In genomic region chr7:19172874-19173273, GRCm38 (mm10) we compare ENCODE assay signal across 8 mouse cellular contexts. TPM values are rescaled to one million over a fixed set of nuclear protein-coding genes. Genes with fewer than 3 reads are reported as not detected.
DNase-seq lines count a peak whose midpoint lies in the region; ATAC-seq and TF ChIP-seq lines count a peak whose summit lies in the region.

No protein-coding gene starts in this region.

- WGBS in cerebellum, adult 2 months, result 20% methylated on average over 17 of the region's 17 CpGs
- WGBS in lung, embryonic 16.5 days, result under 1% methylated on average over 17 of the region's 17 CpGs

- no peaks in the 10 kb centered on the region for H3K36me3 ChIP-seq in G1E (replicated peaks)
- H3K36me3 ChIP-seq in lung, embryonic 16.5 days (ENCODE audit: control insufficient read depth, insufficient read depth, low read length), result no peaks in the 10 kb centered on the region

- H3K9ac ChIP-seq in lung, embryonic 16.5 days (ENCODE audit: low read length), result peak overlapping the region; percentile 58

- DNase-seq in G1E (ENCODE audit: low spot score), result peak; percentile 61
- peak; percentile 56 to 64 for DNase-seq in cerebellum, adult 2 months
- peak; percentile 95 for DNase-seq in heart, postnatal 4 days
- DNase-seq in layer of hippocampus, adult 8-10 months (ENCODE audit: low spot score in 2 of 2), result peak; percentile 72 to 83
- DNase-seq in ovary, adult 18-20 months (ENCODE audit: low spot score), result peak; percentile 64
- peak; percentile 76 to 96 for DNase-seq in thymus, postnatal 10 days (ENCODE audit: low spot score in 2 of 2)

- peak; percentile 51; the same call in 1 of the 2 replicates for TF ChIP-seq CTCF in G1E (IDR thresholded peaks at IDR 0.05; ENCODE audit: low read depth, low read length)
- peak; percentile 58 for TF ChIP-seq CTCF in cerebellum, adult 2 months (IDR thresholded peaks at IDR 0.05; ENCODE audit: borderline replicate concordance, insufficient read depth, low read depth, low read length)

- peak; percentile 63 for ATAC-seq in G1E (ENCODE audit: extremely low read depth, insufficient number of reproducible peaks, low FRiP score, poor library complexity, severe bottlenecking)
- 0 out of 2 replicates have a peak, but pooled peaks have one; percentile 6 for ATAC-seq in frontal cortex, adult (ENCODE audit: low TSS enrichment)
- ATAC-seq in lung, embryonic 16.5 days (ENCODE audit: low read depth), result peak; percentile 64

- no peaks in the 10 kb centered on the region for H3K9me3 ChIP-seq in G1E (replicated peaks)
- no peaks in the 10 kb centered on the region for H3K9me3 ChIP-seq in lung, embryonic 16.5 days (ENCODE audit: control insufficient read depth, low read length)

- H3K4me3 ChIP-seq in G1E (ENCODE audit: low read depth, low read length), result no peak overlapping the region; the same call in 1 of the 2 replicates
- H3K4me3 ChIP-seq in cerebellum, adult 2 months (replicated peaks; ENCODE audit: insufficient read depth, low read depth, low read length), result no peak overlapping the region
- peak overlapping the region; percentile 41 for H3K4me3 ChIP-seq in lung, embryonic 16.5 days (ENCODE audit: low read length)

- no peak overlapping the region for H3K27ac ChIP-seq in cerebellum, adult 2 months (ENCODE audit: insufficient read depth, low read length)
- H3K27ac ChIP-seq in lung, embryonic 16.5 days (ENCODE audit: low read length), result no peak overlapping the region

- TF ChIP-seq POLR2A in cerebellum, adult 2 months (IDR thresholded peaks at IDR 0.05; ENCODE audit: borderline replicate concordance, insufficient read depth, low read length), result no peak

- peak overlapping the region; percentile 72 for H3K4me2 ChIP-seq in lung, embryonic 16.5 days (ENCODE audit: low read depth, low read length)

- peaks cover 39% of the 10 kb centered on the region for H3K4me1 ChIP-seq in G1E (ENCODE audit: insufficient read depth, low read depth, low read length)
- H3K4me1 ChIP-seq in cerebellum, adult 2 months (ENCODE audit: control insufficient read depth, insufficient read depth, low read length), result peaks cover 11% of the 10 kb centered on the region
- peaks cover 22% of the 10 kb centered on the region for H3K4me1 ChIP-seq in lung, embryonic 16.5 days (replicated peaks; ENCODE audit: control insufficient read depth, insufficient read depth, low read length)

- peaks cover 56% of the 10 kb centered on the region for H3K27me3 ChIP-seq in G1E (ENCODE audit: insufficient read depth, low read length)
- H3K27me3 ChIP-seq in cerebellum, adult 2 months (ENCODE audit: control insufficient read depth, insufficient read depth, low read length), result no peaks in the 10 kb centered on the region
- peaks cover 26% of the 10 kb centered on the region for H3K27me3 ChIP-seq in lung, embryonic 16.5 days (ENCODE audit: control insufficient read depth, insufficient read depth, low read depth, low read length)

RNA-seq across cellular contexts. Expression of gene Eml2, which starts 3.3 kb away (rescaled TPM):
- total RNA-seq in G1E (2014; fragmentation: Nextera tagmentation) (13.6 and 19.0 TPM in 2 replicates), G1E (2017) (14.3 and 15.1 TPM in 2 replicates)
- polyA plus RNA-seq in G1E (2012), result 25.4 and 27.2 TPM in 2 replicates
- 148 and 176 TPM in 2 replicates for polyA plus RNA-seq in cerebellum, adult 2 months (2012; rRNA removed)
- total RNA-seq in heart, postnatal 4 days (2021), result 10 to 100 TPM; 70.6 to 77.3 TPM
- total RNA-seq in layer of hippocampus, adult 8-10 months (2022), result 100 to 1,000 TPM; 156 to 198 (median 171) TPM
- 11.3 and 12.4 TPM in 2 replicates for polyA plus RNA-seq in lung, embryonic 16.5 days (2015; fragmentation: Nextera tagmentation; extraction: Ambion mirVana)

RNA-seq across cellular contexts. Expression of gene Gipr, which starts 6.9 kb away (rescaled TPM):
- total RNA-seq in G1E (2014; fragmentation: Nextera tagmentation), result 7.0 and 10.7 TPM in 2 replicates
- total RNA-seq in G1E (2017), result 6.5 and 6.8 TPM in 2 replicates
- polyA plus RNA-seq in G1E (2012), result 7.1 and 7.7 TPM in 2 replicates
- polyA plus RNA-seq in cerebellum, adult 2 months (2012; rRNA removed), result 1.9 and 2.6 TPM in 2 replicates
- 1 to 10 TPM; 1.3 TPM for total RNA-seq in heart, postnatal 4 days (2021)
- 1 to 10 TPM; 1.0 to 1.5 (median 1.2) TPM for total RNA-seq in layer of hippocampus, adult 8-10 months (2022)
- 5.6 and 8.2 TPM in 2 replicates for polyA plus RNA-seq in lung, embryonic 16.5 days (2015; fragmentation: Nextera tagmentation; extraction: Ambion mirVana)

RNA-seq across cellular contexts. Expression of gene Snrpd2, which starts 23.4 kb away (rescaled TPM):
- total RNA-seq in G1E (2014; fragmentation: Nextera tagmentation), result 19.5 and 25.5 TPM in 2 replicates
- total RNA-seq in G1E (2017), result 75.1 and 92.3 TPM in 2 replicates
- polyA plus RNA-seq in G1E (2012), result 73.1 and 75.0 TPM in 2 replicates
- 87.1 and 88.8 TPM in 2 replicates for polyA plus RNA-seq in cerebellum, adult 2 months (2012; rRNA removed)
- total RNA-seq in heart, postnatal 4 days (2021), result 10 to 100 TPM; 95.2 to 99.9 TPM
- total RNA-seq in layer of hippocampus, adult 8-10 months (2022), result 10 to 100 TPM; 75.6 to 82.3 (median 78.2) TPM
- polyA plus RNA-seq in lung, embryonic 16.5 days (2015; fragmentation: Nextera tagmentation; extraction: Ambion mirVana), result 135 and 144 TPM in 2 replicates

RNA-seq across cellular contexts. Expression of gene Qpctl, which starts 23.8 kb away (rescaled TPM):
- 5.1 and 5.9 TPM in 2 replicates for total RNA-seq in G1E (2014; fragmentation: Nextera tagmentation)
- 2.6 and 3.0 TPM in 2 replicates for total RNA-seq in G1E (2017)
- 6.2 and 6.7 TPM in 2 replicates for polyA plus RNA-seq in G1E (2012)
- polyA plus RNA-seq in cerebellum, adult 2 months (2012; rRNA removed), result 15.7 TPM in 2 replicates
- total RNA-seq in heart, postnatal 4 days (2021), result 1 to 10 TPM; 6.9 to 7.7 TPM
- 10 to 100 TPM; 18.6 to 20.9 (median 20.4) TPM for total RNA-seq in layer of hippocampus, adult 8-10 months (2022)
- polyA plus RNA-seq in lung, embryonic 16.5 days (2015; fragmentation: Nextera tagmentation; extraction: Ambion mirVana), result 15.4 and 15.7 TPM in 2 replicates

RNA-seq across cellular contexts. Expression of gene Gpr4, which starts 39.5 kb away (rescaled TPM):
- total RNA-seq in G1E (2014; fragmentation: Nextera tagmentation) (0.30 TPM in 1 of 2 replicates, not detected in the other), G1E (2017) (0.11 and 0.12 TPM in 2 replicates)
- 0.06 and 0.16 TPM in 2 replicates for polyA plus RNA-seq in G1E (2012)
- polyA plus RNA-seq in cerebellum, adult 2 months (2012; rRNA removed), result 4.3 and 5.1 TPM in 2 replicates
- 1 to 10 TPM; 6.7 to 8.1 TPM for total RNA-seq in heart, postnatal 4 days (2021)
- total RNA-seq in layer of hippocampus, adult 8-10 months (2022), result 1 to 10 TPM; 1.3 to 2.7 (median 1.8) TPM
- polyA plus RNA-seq in lung, embryonic 16.5 days (2015; fragmentation: Nextera tagmentation; extraction: Ambion mirVana), result 2.1 and 2.6 TPM in 2 replicates

Comparison
In these comparisons a context has a peak if more than half of its experiments do, and no peak if none do; other contexts are left out.
1. ATAC-seq: peak in every context shown above with its lines; median percentile 64 in lung, embryonic 16.5 days; 63 in G1E; 6 in frontal cortex, adult.